Mouse (Mus musculus) pancreas, adult 10 weeks (tissue): ENCODE results near the gene Nbea. TPM values are rescaled to one million over a fixed set of nuclear protein-coding genes. Genes with fewer than 3 reads are reported as not detected.

Experiments used
- polyA plus RNA-seq: library from polyadenylated mRNA; stranded (reverse); fragments of 350-450 nt; fragmentation: Illumina TruSeq; extraction: RNeasy Lipid Tissue Mini Kit (QIAGEN cat#74804); gene quantifications from one replicate; pipeline ENCODE4 v1.2.3, GENCODE M21; 2015; ENCODE audit warnings: low read depth, low replicate concordance; ENCODE audit not compliant: insufficient read depth

Nbea gene
- 6.4 TPM for polyA plus RNA-seq

DNA sequence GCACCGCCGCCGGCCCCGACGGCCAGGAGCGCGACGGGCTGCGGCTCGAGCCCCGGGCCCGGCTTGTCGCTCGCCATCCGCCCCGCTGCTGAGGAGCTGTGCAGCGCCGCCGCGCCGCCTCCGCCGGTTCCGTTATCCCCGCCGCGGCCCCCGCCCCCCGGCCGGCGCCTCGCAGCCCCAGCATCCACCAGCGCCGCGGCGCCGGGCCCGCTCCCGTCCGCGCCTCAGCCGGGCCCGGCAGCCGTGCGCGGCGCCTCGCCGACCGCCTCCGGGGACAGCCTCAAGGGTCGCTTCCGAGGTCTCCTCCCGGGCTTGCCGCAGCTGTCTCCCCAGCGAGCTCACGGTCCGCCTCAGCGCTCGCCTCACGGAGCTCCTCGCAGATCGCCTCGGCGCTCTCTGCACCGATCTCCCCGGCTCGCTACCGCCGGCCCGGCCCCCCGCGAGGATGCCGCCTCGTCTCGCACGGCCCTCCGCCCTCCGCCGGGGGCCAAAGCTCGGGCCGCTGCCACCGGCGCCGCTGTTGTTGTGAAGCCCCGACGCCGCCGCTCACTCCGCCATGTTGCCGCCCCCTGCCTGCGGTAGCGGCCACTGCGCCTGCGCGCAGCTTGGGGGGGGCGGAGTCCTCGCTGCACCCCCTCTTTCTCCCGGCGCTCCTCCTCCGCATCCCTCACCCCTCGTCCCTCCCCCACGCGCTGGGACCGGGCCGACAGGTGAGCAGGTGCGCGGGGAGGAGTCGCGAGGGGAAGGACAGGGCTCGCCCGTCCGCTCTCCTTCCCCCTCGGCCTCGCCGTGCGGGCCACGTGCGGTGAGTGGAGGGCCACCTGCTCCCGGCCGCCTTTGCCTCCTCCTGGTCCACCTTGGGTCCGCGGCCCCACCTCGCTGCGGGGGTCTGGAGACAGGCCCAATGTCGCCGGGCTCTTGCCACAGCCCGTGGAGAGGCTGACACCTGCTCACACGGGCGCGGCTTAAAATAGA is at the start of gene Nbea:
Gene Nbea (minus strand): TSS at position 543 of the 975 bp plus-strand sequence.

GRCm38 (mm10) chr3:55782056-55782687 is 401.3 kb downstream of the Nbea start, which contains the start of gene Mab21l1:
Gene Mab21l1 (plus strand): TSS chr3:55782510.

